Mouse (Mus musculus): ENCODE results near the gene Hus1b.
A peak's percentile ranks its signal among the peaks of the same experiment; 100 is the strongest.

Gene Hus1b

DNA sequence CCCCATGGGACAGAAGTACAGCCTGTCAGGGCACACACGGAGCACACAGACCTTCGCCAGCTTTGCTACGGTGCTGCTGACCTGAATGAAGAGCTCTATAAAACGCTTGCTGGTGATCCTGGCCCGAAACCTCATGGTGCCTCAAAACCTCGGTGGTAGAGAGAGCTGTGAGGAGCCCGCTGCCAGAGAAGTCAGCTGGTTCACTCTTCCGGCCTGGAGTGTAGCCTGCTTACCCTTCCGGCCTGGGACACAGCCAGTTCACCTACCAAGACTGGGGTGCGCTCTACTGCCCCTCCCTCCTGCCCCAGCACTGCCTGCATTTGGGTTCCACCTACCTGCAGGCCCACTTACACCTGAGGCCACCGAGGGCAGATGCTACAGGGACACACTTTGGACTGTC lies at the start of gene Hus1b:
TSS of gene Hus1b (minus strand) at position 220 of the 400 bp plus-strand sequence.
- no peak for DNase-seq (ENCODE audit: low read depth, low spot score)

DNA sequence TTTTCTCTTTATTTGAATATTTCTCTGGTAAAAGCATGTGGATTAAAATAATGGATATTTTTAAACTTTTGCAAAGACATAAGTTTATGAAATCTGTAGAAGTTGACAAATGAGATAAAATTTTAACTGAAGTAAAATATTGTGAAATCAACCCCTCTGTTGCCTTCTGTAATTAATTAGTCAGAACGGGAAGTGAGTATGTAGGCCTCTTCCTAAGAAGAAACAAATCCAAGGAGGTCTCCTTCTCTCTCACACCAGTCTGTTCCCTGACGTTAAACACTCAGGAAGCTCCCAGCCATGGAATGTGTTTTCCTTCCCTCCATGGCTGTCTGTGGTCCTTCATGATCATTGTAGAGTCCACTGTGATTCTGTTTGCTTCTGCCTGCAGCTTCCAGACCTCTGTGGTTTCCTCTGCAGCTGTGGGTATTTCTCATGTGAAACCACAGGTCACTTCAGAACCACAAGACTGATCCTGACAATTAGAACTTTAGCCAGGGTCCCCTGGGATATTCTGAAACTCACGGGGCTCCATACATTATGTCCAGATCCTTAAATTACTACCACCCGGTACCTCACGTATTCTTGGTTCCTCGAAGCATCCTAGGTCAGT lies 46.8 kb upstream of the Hus1b start:
- no peak for DNase-seq (ENCODE audit: low read depth, low spot score)

DNA sequence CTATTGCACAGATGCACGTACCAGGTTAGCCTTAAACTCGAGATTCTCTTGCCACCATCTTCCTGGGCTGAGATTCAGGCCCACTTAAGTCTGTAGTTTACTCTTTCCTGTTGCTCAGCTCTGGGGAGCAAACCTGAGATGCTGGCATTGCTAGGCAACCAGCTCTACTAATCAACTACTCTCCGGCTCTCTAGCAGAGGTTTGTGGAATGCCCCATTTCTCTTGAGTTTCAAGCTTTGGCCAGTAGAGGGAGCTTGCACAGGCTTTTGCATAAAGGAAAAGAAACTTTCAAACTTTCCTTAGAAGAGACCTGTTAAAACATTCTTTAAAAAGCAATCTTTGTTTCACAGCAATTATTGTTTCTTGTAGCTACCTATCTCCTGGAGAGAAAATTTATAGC lies 46.3 kb upstream of the Hus1b start:
- peak; percentile 82 for DNase-seq (ENCODE audit: low read depth, low spot score)

DNA sequence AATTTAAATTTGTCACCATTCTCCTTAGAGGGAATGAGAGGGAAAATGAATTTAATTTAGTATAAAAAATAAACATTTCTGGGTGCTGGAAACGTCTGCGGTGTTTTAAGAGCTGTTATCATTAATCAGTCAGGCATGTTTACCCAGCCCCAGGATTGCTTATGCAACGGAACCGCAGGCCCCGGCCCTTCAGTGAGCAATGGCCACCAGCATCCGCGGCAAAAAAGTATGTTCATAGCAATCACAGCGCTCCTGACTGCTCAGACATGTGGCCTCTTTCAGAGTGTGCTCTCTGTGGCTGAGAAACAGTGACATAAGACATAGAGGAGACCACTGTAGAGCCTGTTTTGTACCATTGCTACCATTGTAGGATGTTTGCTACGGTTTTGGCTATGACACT lies 42.7 kb upstream of the Hus1b start:
- no peak for DNase-seq (ENCODE audit: low read depth, low spot score)

DNA sequence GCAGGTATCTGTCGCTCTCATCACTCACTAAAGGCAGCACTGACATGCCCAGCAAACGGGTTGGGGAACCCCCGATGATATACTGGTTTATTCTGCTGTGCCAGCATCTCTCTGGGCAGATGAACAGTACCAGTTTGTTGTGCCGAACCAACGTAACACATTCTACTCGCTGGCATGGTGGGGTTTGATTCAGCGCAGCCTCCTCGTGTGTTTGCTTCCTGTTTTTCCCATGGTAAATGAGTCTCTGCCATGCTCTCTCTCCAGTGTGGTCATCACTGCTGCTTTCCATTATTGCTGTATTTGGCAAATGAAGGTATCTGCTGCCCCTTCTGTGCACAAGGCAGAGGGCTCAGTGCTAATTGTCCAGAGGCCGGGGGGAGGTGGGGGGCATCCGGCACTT lies 42.2 kb upstream of the Hus1b start:
- no peak for DNase-seq (ENCODE audit: low read depth, low spot score)

DNA sequence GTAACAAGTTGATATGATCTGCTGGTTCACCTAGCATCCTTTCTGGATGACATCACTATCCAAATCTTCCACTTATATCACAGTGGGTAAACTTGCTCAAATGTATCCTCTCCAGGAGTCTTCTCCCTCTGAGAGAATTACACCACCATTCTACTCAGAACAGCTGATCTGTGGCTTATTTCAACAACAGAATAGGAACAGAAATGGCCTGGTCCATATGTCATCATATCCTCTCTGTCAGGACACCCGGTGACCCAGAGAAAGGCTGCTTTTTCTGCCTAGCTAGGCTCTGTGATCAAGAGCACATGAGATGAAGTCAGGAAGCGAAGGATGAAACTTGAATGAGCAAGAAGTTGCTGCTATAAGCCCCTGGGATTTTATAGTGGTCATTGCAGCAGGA lies 40.1 kb upstream of the Hus1b start:
- no peak for DNase-seq (ENCODE audit: low read depth, low spot score)

DNA sequence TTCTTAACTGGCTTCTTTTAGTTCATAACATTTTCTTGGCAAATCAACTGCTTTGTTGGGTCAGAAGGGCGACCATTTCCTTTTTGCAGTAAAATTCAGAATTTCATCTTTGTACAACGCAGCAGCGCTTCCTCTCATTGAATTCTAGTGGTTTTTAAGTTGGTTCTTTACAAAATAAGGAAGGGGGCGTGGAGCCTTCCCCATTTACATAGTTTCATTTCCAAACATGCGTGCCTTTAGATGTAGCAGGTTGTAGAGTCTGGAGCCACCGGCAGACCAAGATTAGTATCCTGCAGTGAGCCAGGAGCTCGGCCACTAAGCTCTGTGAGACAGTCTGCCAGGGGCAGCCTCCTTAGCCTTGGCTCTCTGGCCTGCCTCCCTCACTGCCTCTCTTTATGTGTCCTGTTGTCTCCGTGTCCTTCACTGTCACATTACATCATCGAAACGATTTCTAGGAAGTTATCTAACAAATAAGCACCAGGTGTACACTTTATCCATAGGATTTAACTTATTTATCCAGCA lies 39.4 kb upstream of the Hus1b start:
- DNase-seq (ENCODE audit: low read depth, low spot score): no peak

DNA sequence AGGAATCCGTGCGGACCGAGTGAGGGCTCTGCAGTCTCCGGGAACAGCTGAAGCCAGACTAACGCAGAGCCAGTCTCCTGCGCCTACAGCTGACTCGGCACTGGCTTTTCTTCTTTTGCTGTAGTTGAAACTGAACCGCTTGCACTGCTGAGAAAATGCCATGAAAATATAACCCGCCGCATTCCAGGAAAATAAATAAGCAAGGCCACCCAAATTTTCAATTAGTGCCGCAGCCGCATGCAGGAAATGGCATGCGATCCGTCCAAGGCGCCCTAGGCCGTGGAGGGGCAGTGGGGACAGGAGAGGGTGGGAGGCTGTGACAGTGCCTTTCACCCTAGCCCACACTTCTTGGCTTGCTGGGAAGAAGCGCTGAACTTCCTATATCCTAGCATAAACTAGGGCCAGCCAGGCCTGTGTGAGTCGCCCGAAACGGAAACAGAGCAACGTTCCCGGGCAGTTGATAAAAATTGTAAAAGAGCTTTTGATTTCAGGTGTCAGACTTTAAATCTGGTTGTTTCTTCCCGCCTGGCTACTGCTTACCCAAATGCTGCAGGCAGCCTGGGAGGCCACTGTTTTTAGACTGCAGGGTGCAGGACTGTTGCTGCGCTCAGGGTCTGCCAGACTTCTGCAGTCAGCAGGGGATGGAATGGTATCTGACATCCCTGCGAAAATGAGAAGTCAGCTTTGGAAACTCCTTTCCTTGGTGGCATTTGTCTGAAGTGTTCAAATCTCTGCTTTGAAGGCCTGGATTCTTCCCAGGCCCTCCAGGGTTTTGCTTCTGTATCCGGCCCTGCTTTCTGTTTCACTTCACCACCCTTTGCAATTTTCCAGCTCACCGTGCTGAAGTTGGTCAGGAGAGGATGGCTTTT lies 38.3 kb upstream of the Hus1b start:
- no peak for DNase-seq (ENCODE audit: low read depth, low spot score)

DNA sequence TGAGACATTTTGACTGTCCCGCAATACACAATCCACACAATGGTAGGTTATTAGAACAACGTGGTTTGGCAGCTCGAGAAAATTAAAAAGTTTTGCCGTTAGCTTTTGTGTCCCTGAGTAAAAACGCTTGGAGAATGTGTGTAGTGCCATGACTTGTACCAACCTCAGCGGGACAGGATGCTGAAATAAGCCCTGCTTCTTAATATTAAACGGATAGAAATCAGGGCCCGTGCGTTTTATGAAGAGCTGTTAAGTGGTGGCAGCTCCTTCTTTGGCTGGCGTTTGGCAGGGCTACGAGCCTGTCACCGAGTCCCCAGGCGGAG lies 37.7 kb upstream of the Hus1b start:
- no peak for DNase-seq (ENCODE audit: low read depth, low spot score)

DNA sequence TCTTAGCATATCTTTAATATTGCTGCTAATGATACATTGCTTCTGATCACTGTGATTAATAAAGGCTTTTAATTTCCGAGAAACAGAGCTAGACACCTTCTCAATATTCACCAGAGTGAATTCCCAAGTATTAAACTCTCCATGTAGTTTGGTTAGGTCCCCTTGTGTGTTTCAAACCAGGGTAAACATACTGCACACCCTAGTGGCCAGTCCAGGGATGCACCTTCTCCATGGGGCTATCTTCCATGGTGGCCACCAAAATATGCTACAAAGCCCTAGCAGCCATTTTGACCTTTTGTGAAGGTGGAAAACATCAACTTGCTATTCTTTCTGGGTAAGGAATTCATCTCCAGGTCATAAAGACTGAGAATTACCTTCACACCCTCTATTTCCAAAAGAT lies 34.1 kb upstream of the Hus1b start:
- no peak for DNase-seq (ENCODE audit: low read depth, low spot score)

DNA sequence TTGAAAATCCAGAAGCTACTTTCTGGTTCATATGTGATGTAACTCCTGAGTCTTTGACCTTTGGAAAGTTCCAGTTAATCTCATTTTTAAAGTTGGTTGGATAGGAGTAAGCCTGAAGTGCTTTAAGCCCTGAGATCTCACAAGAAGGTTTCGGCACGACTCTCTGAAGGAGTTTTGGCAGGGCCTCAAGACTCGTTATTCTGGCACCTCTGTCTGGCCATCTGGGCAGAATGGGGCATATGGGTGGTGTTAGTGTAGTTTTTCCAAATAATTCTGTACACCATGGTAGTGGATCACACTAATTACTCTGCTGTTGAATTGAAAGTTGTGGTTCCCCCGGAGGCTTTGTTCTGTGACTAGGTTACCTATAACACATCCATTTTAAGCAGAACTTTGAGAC lies 30.7 kb upstream of the Hus1b start:
- DNase-seq (ENCODE audit: low read depth, low spot score): no peak

DNA sequence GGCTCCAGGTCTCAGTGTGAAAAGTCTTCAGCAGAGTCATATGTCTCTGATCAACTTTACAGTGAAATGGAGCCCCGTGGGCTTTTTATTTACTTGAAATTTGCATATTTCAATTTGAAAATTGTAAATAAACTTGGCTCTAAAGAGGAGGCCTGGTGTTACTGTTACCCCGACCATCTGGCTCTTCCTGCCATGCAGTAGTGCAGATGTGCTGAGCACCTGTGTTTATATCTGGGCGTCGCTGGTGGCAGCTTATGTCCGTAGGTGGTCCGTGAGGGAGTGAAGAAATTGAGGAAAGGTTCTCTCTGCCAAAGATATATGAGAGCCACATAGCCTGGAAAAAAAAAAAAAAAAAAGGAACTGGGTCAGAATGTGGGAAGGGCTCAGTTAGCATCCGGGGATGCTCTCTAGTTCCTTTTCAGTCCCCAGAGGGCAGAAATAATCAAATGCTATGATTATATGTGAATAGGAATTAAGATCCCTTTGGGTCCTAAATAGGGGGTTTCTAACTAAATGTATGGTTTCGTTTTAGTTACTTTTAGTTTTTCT lies 29.1 kb upstream of the Hus1b start:
- no peak for DNase-seq (ENCODE audit: low read depth, low spot score)

DNA sequence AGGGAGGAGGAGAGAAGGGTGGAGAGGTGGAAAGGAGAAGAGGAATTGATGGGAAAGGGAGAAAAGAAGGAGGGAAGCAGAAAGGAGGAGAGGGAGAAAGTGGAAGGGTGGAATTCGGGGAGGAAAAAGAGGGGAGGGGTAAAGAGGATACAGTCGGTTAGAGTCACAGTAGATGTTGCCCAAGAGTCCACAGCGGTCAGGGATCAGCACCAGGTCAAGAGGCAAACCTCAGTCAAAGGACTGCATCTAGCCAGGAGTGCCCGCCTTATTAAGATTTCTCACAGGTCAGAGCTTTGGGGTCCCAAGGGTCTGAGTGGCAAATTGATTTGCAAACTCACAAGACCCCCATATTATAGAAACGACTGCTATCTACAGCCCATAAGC lies 26.7 kb upstream of the Hus1b start:
- no peak for DNase-seq (ENCODE audit: low read depth, low spot score)

DNA sequence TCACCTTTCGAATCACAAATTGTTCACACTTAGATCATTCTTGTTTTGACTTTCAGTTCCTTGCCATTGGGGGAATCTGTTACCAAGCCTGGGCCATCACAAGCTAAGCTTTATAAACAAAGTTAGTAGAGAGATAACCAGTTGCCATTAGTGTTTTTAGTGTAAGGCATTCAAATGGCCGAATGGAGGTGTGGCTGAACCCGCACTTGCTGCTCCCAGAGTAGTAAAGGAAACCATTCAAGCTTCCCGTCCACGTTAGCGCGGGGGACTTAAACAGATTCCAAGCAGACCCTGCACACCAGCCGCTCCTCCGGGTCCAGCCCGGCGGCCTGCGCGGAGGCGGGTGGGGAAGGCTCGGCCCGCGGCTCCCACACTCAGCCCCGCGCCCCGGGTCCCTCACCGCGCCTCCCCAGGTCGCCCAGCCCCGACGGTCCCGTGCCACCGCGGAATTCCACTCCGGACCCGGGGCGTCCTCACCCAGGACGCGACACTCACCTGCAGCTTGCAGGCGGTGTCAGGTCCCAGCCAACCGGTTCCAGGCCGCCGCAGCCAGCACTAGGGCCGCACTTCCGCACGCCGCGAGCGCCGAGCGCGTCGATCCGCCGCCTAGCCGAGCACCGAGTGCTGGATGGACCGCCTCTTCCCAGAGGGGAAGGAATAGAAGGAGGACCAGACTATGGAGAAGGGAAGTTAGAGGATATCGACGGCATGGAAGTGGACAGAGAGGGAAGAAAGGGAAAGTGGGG lies 26.1 kb upstream of the Hus1b start, which contains the start of the genes Exoc2 and Gm5447:
TSS of gene Exoc2 (minus strand) at position 593 of the 746 bp plus-strand sequence.
TSS of gene Gm5447 (plus strand) at position 704 of the 746 bp plus-strand sequence.
- DNase-seq (ENCODE audit: low read depth, low spot score): peak; percentile 84

DNA sequence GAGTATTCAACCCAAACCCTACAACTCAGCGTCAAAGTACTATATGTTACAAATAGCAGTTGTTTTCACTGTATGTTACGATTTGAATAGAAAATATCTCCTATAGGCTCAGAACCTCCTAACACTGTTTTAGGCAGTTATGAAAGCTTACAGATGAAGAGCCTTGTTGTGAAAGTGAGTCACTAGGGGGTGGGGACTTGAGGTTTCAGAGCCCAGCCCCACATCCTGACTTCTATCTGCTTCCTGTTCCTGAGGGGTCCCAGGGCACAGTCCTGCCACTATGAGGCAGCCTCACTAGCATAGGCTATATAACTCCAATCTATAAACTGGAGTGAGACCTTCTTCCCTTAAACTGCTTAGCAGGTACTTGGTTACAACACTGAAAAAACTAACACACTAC lies 24.5 kb upstream of the Hus1b start:
- DNase-seq (ENCODE audit: low read depth, low spot score): no peak

DNA sequence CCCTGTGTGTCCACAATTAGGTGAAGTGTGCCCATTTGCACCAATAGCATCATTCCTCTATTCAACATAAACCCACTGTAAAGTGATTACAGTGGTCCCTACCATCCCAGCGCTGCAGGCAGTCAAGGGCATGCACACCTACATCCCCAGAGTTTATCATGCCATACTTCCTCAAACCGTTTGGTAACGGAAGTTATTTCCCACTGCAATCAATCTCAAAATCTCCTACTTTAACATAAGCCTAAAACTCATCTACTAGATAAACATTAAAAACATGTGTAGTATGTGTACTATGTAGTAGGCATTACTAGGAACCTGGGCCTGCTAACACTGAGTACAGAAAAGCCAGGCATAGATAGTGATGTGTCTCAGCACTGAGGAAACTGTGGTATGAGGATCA lies 23.5 kb upstream of the Hus1b start:
- DNase-seq (ENCODE audit: low read depth, low spot score): no peak

DNA sequence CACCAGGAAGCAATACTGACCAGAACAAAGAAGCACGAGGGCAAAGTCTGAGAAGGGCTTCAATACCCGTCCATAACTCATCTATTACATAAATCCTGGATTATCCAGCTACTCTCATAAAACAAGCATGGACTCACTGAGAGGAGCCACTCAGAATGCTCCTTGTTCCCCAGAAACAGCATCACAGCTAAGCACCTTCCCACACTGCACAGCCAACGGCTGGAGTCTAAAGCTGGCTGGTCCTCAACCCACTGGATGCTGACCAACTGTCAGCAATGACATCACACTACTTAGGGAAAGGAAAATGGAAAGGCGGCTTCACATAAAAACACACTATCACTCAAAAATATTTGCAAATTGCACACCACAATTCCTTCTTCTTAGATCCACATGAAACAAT lies 20.8 kb upstream of the Hus1b start:
- no peak for DNase-seq (ENCODE audit: low read depth, low spot score)

DNA sequence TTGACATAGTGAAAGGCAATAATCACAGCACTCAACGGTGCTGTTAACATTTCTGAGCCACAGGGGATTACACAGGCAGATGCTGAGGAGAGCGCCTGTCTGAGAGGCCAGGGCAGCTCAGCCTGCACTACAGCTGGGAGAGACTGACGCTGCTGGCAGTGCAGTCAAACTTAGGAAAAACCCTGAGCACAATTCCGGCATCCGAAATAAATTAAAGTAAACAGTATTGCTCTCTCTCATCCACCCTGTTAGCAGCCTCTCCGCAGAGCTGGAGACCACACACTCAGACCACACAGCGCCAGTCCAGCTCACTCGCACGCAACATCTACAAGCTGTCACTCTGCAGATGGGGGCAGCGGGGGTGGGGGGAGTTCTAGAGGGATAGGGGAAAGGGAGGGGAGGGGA lies 18.9 kb upstream of the Hus1b start:
- DNase-seq (ENCODE audit: low read depth, low spot score): peak; percentile 57

DNA sequence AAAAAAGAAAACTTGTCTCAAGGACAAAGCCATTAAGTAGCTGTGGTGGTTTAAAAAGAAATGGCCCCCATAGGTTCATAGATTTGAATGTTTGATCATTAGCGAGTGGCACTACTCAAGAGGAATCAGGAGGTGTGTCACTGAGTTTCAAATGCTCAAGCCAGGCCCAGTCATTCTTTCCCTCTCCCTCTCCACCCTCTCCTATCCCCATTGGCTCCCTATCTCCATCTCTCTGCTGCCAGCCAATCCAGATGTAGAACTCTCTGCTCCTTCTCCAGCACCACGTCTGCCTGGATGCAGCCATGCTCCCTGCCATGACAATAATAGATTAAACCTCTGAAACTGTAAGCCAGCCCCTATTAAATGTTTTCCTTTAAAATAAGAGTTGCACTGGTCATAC lies 14.4 kb upstream of the Hus1b start:
- DNase-seq (ENCODE audit: low read depth, low spot score): no peak

DNA sequence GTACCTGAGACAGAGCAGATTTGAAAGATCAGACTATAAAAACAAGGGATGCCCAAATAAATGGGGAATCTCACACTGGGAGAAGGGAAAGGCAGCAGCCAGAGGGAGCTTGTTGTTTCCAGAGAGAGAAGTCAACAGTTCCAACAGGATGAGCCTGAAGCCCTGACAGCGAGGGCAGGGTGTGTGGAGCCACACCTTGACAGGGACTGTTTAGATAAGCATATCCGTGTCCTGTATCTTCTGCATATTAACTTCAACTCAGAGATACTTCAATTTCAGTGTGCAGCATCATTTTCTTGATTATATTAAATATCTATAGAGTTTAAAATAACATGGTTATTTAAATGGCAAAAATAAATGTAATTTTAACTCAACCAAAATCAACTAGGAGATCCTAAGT lies 13.2 kb upstream of the Hus1b start:
- DNase-seq (ENCODE audit: low read depth, low spot score): no peak

DNA sequence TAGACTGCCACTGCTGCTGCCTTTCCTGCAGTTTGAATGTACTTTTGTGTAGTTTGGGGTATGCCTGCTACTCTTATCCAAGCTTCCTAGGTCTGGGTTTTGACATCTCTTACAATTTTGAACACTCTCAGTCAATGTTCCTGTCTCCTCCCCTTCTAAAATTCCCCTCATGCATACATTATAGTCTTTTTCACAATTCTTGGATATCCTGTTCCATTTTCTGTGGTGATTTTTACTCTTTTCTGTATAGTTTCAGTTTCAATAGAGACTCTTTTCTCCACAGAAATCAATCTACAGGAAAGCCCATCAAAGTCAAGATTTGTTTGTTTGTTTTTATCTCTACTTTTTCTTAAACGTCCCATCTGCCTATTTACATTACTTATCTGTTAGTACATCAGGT lies 6.0 kb upstream of the Hus1b start:
- no peak for DNase-seq (ENCODE audit: low read depth, low spot score)

DNA sequence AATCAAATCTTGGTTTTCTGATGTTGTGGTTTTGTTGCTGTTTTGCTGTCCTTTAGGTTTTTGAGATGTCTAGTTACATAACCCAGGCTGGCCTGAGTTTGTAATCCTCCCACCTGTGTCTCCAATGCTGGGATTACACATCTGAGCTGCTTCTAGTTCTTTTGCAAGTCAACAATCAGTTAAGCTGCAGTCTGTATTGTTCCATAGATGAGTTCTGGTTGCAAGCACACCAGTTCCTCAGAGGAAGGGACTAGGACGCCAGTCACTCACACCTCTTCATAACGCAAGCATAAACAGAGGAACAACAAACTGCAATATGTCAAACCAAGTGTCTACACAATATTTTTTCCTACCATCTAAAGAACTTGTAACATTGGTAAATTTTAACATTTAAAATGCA lies 4.5 kb upstream of the Hus1b start:
- no peak for DNase-seq (ENCODE audit: low read depth, low spot score)

Measured in forelimb bud, embryonic 11.5 days (tissue).